Mouse (Mus musculus) heart, embryonic 16.5 days (tissue): ENCODE data around the gene Nepn. TPM values are rescaled to one million over a fixed set of nuclear protein-coding genes. Genes with fewer than 3 reads are reported as not detected.

ENCODE experiments used
- ATAC-seq: fragments of 200-750 bp; cut with Nextera tagmentation; replicated peaks from 2 replicates; pipeline ENCODE4 v1.8.0; 2017; ENCODE audit warnings: moderate number of reproducible peaks; ENCODE audit not compliant: insufficient read depth, low FRiP score; ENCODE audit errors: extremely low read depth
- H3K27ac ChIP-seq: fragments of 300-500 bp; sonication (generic); 2 replicates; pipeline ENCODE4 v1.5.1; 2014; ENCODE audit warnings: mild to moderate bottlenecking, low read length, control low read depth, moderate library complexity
- H3K27me3 ChIP-seq: fragments of 300-500 bp; sonication (generic); 2 replicates; pipeline ENCODE4 v1.6.1; 2014; ENCODE audit warnings: low read length, mixed read lengths; ENCODE audit not compliant: control insufficient read depth, insufficient read depth
- H3K36me3 ChIP-seq: fragments of 300-500 bp; sonication (generic); 2 replicates; pipeline ENCODE4 v1.6.1; 2014; ENCODE audit not compliant: control insufficient read depth, insufficient read depth
- H3K4me1 ChIP-seq: fragments of 300-500 bp; sonication (generic); 2 replicates; pipeline ENCODE4 v1.6.1; 2014; ENCODE audit warnings: low read length, mixed read lengths; ENCODE audit not compliant: control insufficient read depth, insufficient read depth
- H3K4me2 ChIP-seq: fragments of 300-500 bp; sonication (generic); 2 replicates; pipeline ENCODE4 v1.6.1; 2014; ENCODE audit warnings: low read depth, mild to moderate bottlenecking, control low read depth, low read length
- H3K4me3 ChIP-seq: fragments of 300-500 bp; sonication (generic); 2 replicates; pipeline ENCODE4 v1.5.1; 2014; ENCODE audit warnings: mild to moderate bottlenecking, control low read depth, low read length
- H3K9ac ChIP-seq: fragments of 300-500 bp; sonication (generic); 2 replicates; pipeline ENCODE4 v1.6.1; 2014; ENCODE audit warnings: low read length, control low read depth
- H3K9me3 ChIP-seq: fragments of 300-500 bp; sonication (generic); replicated peaks from 2 replicates; pipeline ENCODE4 v1.6.1; 2016; ENCODE audit warnings: low read length; ENCODE audit not compliant: control insufficient read depth
- WGBS: fragments of 180-500 bp; shearing (Covaris S2); extraction: QIAGEN DNeasy Blood & Tissue Kit; methylation state at CpG from one replicate; pipeline ENCODE4 v1.1.7; 2014; 5-methylcytosine and 5-hydroxymethylcytosine counted together
- polyA plus RNA-seq: library from polyadenylated mRNA; unstranded; fragments of >200 nt; fragmentation: Nextera tagmentation; extraction: Ambion mirVana; gene quantifications from 2 replicates; pipeline ENCODE4 v1.2.1, GENCODE M21; 2015

The Nepn gene
- polyA plus RNA-seq, 1 experiment from 2014 or later, result not detected

- Histone ChIP-seq H3K27me3 (no peaks in the 10 kb centered on the region), H3K9me3 (no peaks in the 10 kb centered on the region), H3K36me3 (peaks cover 40% of the 10 kb centered on the region), H3K4me1 (0 out of 2 replicates have a peak, but pooled peaks cover 2% of the 10 kb centered on the region), H3K4me3 (no peak overlapping the region), H3K9ac (no peak overlapping the region), H3K27ac (no peak overlapping the region), H3K4me2 (no peak overlapping the region)
- WGBS, result 78% methylated on average over 1 of the region's 1 CpGs
- no peak for ATAC-seq
These were observed 42.2 kb downstream of the Nepn start for GRCm38 (mm10) chr10:52430953-52431352.

- Histone ChIP-seq H3K27ac (no peak overlapping the region), H3K36me3 (peaks cover 57% of the 10 kb centered on the region), H3K4me1 (no peaks in the 10 kb centered on the region), H3K27me3 (no peaks in the 10 kb centered on the region), H3K9me3 (no peaks in the 10 kb centered on the region), H3K4me2 (no peak overlapping the region), H3K4me3 (no peak overlapping the region), H3K9ac (no peak overlapping the region)
- ATAC-seq, result no peak
- WGBS, result 85% methylated on average over 8 of the region's 8 CpGs
These were observed 46.1 kb downstream of the Nepn start for GRCm38 (mm10) chr10:52434836-52435235.

Other genes starting within 250 kb of the Nepn start
- not detected in 2 replicates for gene Ros1, start 193.7 kb upstream of the Nepn start, polyA plus RNA-seq
- gene Dcbld1, start 155.4 kb upstream of the Nepn start, polyA plus RNA-seq, result 8.8 and 9.8 TPM in 2 replicates
- gene Gm26741, start 30.2 kb upstream of the Nepn start, polyA plus RNA-seq, result not detected in 2 replicates
- 13.7 and 14.3 TPM in 2 replicates for gene Gopc, start 6.8 kb upstream of the Nepn start, polyA plus RNA-seq
- 8.3 and 8.4 TPM in 2 replicates for gene Nus1, start 28.6 kb downstream of the Nepn start, polyA plus RNA-seq